Mouse (Mus musculus) cerebellum, adult 11-12 months (tissue): Measurements from ENCODE around the gene Gm21693.
"Not testable (repeated sequence)": the region's sequence is repeated elsewhere in the genome, so short reads cannot be mapped to it uniquely, and the experiment has no call there.

Experiments
- DNase-seq: peaks from one replicate; pipeline ENCODE4 v3.0.0; 2022

Gm21693 gene

GRCm38 (mm10) chrY:3345229-3345628 lies at the start of gene Gm21693:
Gm21693 (minus strand) TSS chrY:3345329.
- not testable (repeated sequence) for DNase-seq

- peak; percentile 9 for DNase-seq
Observed at GRCm38 (mm10) chrY:3340661-3341060, 4.5 kb downstream of the Gm21693 start.

DNA sequence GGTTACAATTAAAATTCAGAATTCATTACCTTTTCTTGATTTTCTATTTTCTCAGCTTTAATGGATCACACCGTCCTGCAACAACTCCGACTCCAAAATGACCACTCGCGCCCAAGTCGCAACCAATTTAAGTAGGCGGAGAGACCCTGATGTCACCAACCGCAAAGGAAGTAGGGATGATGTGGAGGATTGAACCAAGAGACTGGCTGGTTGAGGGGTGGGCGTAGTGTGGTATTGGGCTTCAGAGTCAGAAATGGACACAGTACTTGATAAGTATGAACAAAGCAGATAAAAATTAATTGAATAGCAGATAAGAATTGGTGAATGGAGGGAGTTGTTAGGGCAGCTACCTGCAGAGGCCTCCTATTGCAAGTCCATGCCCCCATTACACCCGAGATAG lies 38.8 kb downstream of the Gm21693 start, which contains the start of gene Gm21677:
TSS of gene Gm21677 (minus strand) at position 101 of the 400 bp plus-strand sequence.
- DNase-seq: not testable (repeated sequence)
